Mouse (Mus musculus): ENCODE measurements at regions not wholly inside any gene's neighbourhood (a gene's known extent, or its start where the extent isn't known, plus 50 kb on each side); places are given as distances from the start of the nearest gene placed in this dataset.

DNA sequence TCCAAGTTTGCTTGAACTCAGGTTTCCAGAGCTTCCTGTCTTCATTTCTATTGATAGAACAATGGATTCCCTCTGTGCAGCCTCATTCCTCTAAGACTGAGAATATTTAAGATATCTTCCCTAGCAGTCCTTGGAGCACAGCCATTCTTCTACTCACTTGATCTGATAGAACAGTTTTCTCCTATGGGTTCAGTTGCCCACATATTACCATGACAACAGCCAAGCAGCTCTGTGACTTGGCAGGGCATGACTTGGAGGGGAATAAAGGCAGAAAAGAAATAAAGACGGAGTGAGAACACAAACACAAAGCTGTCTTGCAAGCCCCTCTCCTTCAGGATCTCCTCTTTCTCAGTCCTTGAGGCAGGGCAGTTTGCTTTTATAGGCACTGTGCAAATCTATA is 87.6 kb upstream of the Tom1l1 start:
- H3K27me3 ChIP-seq (ENCODE audit: insufficient read depth, low read length): no peaks in the 10 kb centered on the region
- WGBS (ENCODE audit: insufficient replicate concordance): 55% methylated on average over 1 of the region's 1 CpGs
- no peak for DNase-seq
- H3K27ac ChIP-seq (ENCODE audit: low read depth): no peak overlapping the region
- no peak overlapping the region for H3K9ac ChIP-seq (replicated peaks)
- H3K4me1 ChIP-seq (ENCODE audit: insufficient read depth): no peaks in the 10 kb centered on the region
- H3K4me2 ChIP-seq (ENCODE audit: low read depth, low read length): no peak overlapping the region
- TF ChIP-seq CTCF (IDR thresholded peaks at IDR 0.05; ENCODE audit: low read depth): no peak
- TF ChIP-seq EP300 (IDR thresholded peaks at IDR 0.05; ENCODE audit: low read depth): no peak
- no peaks in the 10 kb centered on the region for H3K9me3 ChIP-seq (ENCODE audit: low read length)
- H3K4me3 ChIP-seq (ENCODE audit: low read depth, low read length): no peak overlapping the region
- H3K36me3 ChIP-seq (replicated peaks; ENCODE audit: insufficient read depth, low read length): no peaks in the 10 kb centered on the region
- ATAC-seq: no peak

DNA sequence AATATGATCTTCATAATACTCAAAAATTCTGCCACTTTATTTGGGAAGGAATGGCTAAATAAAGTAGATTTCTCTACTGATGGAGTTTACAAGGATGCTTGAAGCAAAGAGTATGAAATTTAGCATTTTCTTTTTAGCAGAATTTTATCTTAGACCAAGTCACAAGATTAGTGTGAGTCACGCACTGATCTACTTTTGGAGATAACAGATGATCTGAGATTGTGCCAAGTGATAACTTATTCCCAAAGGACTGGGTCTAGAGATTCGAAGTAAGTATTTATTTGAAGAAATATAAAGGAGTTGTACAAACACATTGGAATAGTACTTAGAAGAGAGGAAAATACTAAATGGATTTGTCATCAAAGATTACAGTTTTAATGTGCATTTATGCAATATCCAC is 67.8 kb upstream of the Tom1l1 start:
- no peak for TF ChIP-seq EP300 (IDR thresholded peaks at IDR 0.05; ENCODE audit: low read depth)
- TF ChIP-seq CTCF (IDR thresholded peaks at IDR 0.05; ENCODE audit: low read depth): no peak
- Histone ChIP-seq H3K4me2 (ENCODE audit: low read depth, low read length) (no peak overlapping the region), H3K4me3 (ENCODE audit: low read depth, low read length) (no peak overlapping the region), H3K27me3 (ENCODE audit: insufficient read depth, low read length) (no peaks in the 10 kb centered on the region), H3K36me3 (replicated peaks; ENCODE audit: insufficient read depth, low read length) (no peaks in the 10 kb centered on the region), H3K27ac (ENCODE audit: low read depth) (no peak overlapping the region), H3K4me1 (ENCODE audit: insufficient read depth) (no peaks in the 10 kb centered on the region), H3K9me3 (ENCODE audit: low read length) (no peaks in the 10 kb centered on the region), H3K9ac (replicated peaks) (no peak overlapping the region)
- DNase-seq (no peak), ATAC-seq (no peak)
- 61% methylated on average over 2 of the region's 2 CpGs for WGBS (ENCODE audit: insufficient replicate concordance)

DNA sequence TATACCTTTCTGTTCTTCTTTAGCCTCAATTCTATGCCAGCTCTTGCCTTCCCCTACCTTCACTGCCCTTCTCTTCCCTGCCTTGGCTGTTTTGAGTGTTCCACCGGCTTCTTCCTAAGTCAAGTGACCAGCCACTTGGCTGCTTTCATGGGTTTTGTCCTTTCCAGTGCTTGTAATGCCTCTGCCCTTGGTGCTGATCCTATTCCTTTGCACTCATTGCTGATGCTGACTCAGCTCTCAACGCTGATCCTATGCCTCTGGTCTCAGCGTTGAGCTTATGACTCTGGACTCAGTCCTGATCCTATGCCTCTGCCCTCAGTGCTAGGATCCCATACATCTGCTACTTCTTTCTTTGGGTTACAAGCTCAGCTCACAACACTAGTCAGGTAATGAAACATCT is 60.3 kb upstream of the Tom1l1 start:
- ATAC-seq (no peak), DNase-seq (no peak)
- Histone ChIP-seq H3K9me3 (ENCODE audit: low read length) (no peaks in the 10 kb centered on the region), H3K36me3 (replicated peaks; ENCODE audit: insufficient read depth, low read length) (no peaks in the 10 kb centered on the region), H3K4me1 (ENCODE audit: insufficient read depth) (no peaks in the 10 kb centered on the region), H3K4me3 (ENCODE audit: low read depth, low read length) (no peak overlapping the region), H3K4me2 (ENCODE audit: low read depth, low read length) (no peak overlapping the region), H3K9ac (replicated peaks) (no peak overlapping the region), H3K27ac (ENCODE audit: low read depth) (no peak overlapping the region), H3K27me3 (ENCODE audit: insufficient read depth, low read length) (no peaks in the 10 kb centered on the region)
- 56% methylated on average over 3 of the region's 3 CpGs for WGBS (ENCODE audit: insufficient replicate concordance)
- no peak for TF ChIP-seq CTCF (IDR thresholded peaks at IDR 0.05; ENCODE audit: low read depth)
- TF ChIP-seq EP300 (IDR thresholded peaks at IDR 0.05; ENCODE audit: low read depth): no peak

DNA sequence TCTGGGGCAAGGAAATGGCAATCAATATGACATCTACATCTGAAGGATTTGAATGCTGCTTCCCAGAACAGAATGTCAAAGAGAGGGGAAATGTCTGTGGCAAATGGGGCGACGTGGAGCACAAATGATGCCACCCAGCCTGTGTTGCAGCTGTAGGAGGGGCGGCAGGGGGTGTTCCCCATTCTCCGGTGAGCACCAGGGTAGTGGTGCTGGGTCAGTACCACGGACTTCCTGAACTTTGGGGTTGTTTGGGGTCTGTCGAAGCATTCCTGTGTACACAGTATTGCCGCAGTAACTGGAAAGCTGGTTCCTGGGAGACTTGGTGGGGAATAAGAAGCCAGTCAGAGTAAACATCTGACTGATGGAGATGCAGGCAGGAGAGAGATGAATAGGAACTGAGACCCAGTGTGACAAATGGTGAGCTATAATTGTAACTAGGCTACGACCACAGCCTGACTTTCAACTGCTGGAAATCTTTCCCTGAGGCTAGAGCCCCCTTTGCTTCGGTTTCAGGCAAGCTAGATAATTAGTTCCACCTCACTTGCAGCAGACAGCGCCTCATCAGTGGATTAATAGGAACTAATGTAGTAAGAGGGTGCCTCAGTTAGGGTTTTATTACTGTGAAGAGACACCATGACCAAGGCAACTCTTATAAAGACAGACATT is 53.9 kb upstream of the Tom1l1 start:
- H3K9me3 ChIP-seq (ENCODE audit: low read length): no peaks in the 10 kb centered on the region
- no peak overlapping the region for H3K4me3 ChIP-seq (ENCODE audit: low read depth, low read length)
- H3K36me3 ChIP-seq (replicated peaks; ENCODE audit: insufficient read depth, low read length): no peaks in the 10 kb centered on the region
- WGBS (ENCODE audit: insufficient replicate concordance): 69% methylated on average over 10 of the region's 10 CpGs
- no peak overlapping the region for H3K27ac ChIP-seq (ENCODE audit: low read depth)
- H3K4me1 ChIP-seq (ENCODE audit: insufficient read depth): no peaks in the 10 kb centered on the region
- ATAC-seq: no peak
- H3K9ac ChIP-seq (replicated peaks): no peak overlapping the region
- TF ChIP-seq CTCF (IDR thresholded peaks at IDR 0.05; ENCODE audit: low read depth) (no peak), EP300 (IDR thresholded peaks at IDR 0.05; ENCODE audit: low read depth) (no peak)
- no peak for DNase-seq
- H3K4me2 ChIP-seq (ENCODE audit: low read depth, low read length): no peak overlapping the region
- H3K27me3 ChIP-seq (ENCODE audit: insufficient read depth, low read length): no peaks in the 10 kb centered on the region

DNA sequence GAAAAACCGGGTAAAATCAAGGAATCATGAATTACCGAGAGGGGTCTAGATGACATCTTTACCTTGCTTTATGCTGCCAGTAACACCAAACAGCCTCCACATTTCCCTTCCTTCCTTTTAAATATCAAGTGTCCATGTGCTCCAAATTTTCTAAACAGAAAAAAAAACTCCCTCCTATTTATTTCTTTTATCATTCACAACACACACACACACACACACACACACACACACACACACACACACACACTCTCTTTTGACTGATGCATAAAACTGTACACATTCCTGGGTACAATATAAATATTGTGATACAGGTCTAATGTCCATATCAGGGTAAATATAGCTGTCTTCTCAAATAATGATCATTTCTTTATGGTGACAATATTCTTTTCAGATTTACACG is 51.3 kb upstream of the Tom1l1 start:
- H3K4me2 ChIP-seq (ENCODE audit: low read depth, low read length): no peak overlapping the region
- no peaks in the 10 kb centered on the region for H3K9me3 ChIP-seq (ENCODE audit: low read length)
- no peaks in the 10 kb centered on the region for H3K36me3 ChIP-seq (replicated peaks; ENCODE audit: insufficient read depth, low read length)
- H3K9ac ChIP-seq (replicated peaks): no peak overlapping the region
- no peak overlapping the region for H3K4me3 ChIP-seq (ENCODE audit: low read depth, low read length)
- TF ChIP-seq EP300 (IDR thresholded peaks at IDR 0.05; ENCODE audit: low read depth) (no peak), CTCF (IDR thresholded peaks at IDR 0.05; ENCODE audit: low read depth) (no peak)
- 70% methylated on average over 3 of the region's 3 CpGs for WGBS (ENCODE audit: insufficient replicate concordance)
- H3K27me3 ChIP-seq (ENCODE audit: insufficient read depth, low read length): no peaks in the 10 kb centered on the region
- DNase-seq: no peak
- no peaks in the 10 kb centered on the region for H3K4me1 ChIP-seq (ENCODE audit: insufficient read depth)
- ATAC-seq: no peak
- H3K27ac ChIP-seq (ENCODE audit: low read depth): no peak overlapping the region

DNA sequence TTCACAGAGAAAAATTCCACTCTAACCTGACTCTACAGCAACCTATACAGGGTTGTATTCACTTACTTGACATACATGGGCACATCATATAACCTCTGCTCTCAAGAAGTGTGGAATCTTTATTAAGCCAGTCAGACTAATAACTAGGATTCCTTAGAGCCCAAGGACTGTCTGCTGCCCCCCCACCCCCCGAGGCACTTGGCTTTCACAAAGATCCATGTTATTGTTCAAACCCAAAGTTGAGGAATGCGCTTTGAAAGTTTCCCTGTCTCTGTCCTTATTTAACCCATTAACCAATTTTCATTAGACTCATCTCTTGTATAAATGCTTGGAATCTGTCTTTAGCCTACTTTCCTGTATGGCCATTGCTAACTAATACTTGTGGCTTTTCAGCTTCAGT is 50.6 kb upstream of the Tom1l1 start:
- H3K4me2 ChIP-seq (ENCODE audit: low read depth, low read length): no peak overlapping the region
- 58% methylated on average over 2 of the region's 2 CpGs for WGBS (ENCODE audit: insufficient replicate concordance)
- H3K27me3 ChIP-seq (ENCODE audit: insufficient read depth, low read length): no peaks in the 10 kb centered on the region
- DNase-seq: no peak
- H3K9me3 ChIP-seq (ENCODE audit: low read length): no peaks in the 10 kb centered on the region
- H3K9ac ChIP-seq (replicated peaks): no peak overlapping the region
- H3K36me3 ChIP-seq (replicated peaks; ENCODE audit: insufficient read depth, low read length): no peaks in the 10 kb centered on the region
- TF ChIP-seq EP300 (IDR thresholded peaks at IDR 0.05; ENCODE audit: low read depth): no peak
- TF ChIP-seq CTCF (IDR thresholded peaks at IDR 0.05; ENCODE audit: low read depth): no peak
- no peak overlapping the region for H3K4me3 ChIP-seq (ENCODE audit: low read depth, low read length)
- no peak for ATAC-seq
- no peaks in the 10 kb centered on the region for H3K4me1 ChIP-seq (ENCODE audit: insufficient read depth)
- no peak overlapping the region for H3K27ac ChIP-seq (ENCODE audit: low read depth)
